Mouse (Mus musculus) liver, embryonic 14.5 days (tissue): Measurements from ENCODE around the gene Krt73. TPM values are rescaled to one million over a fixed set of nuclear protein-coding genes. Genes with fewer than 3 reads are reported as not detected.

ENCODE experiments used
- ATAC-seq: fragments of 200-750 bp; cut with Nextera tagmentation; 2 replicates; pipeline ENCODE4 v1.8.0; 2017; ENCODE audit warnings: moderate number of reproducible peaks, mild to moderate bottlenecking, moderate library complexity; ENCODE audit not compliant: insufficient read depth
- DNase-seq, 3 experiments: peaks; one replicate each; pipeline ENCODE4 v3.0.0-alpha.2; 2012 to 2013; ENCODE audit warnings: low read depth in 3 of 3, low spot score in 3 of 3
- H3K27ac ChIP-seq: fragments of 300-500 bp; sonication (generic); 2 replicates; pipeline ENCODE4 v1.5.1; 2014; ENCODE audit warnings: moderate library complexity, mild to moderate bottlenecking, control low read depth, inconsistent platforms
- H3K27me3 ChIP-seq: fragments of 300-500 bp; sonication (generic); 2 replicates; pipeline ENCODE4 v1.6.1; 2014; ENCODE audit warnings: mild to moderate bottlenecking, low read length, moderate library complexity; ENCODE audit not compliant: control insufficient read depth, insufficient read depth
- H3K36me3 ChIP-seq: fragments of 300-500 bp; sonication (generic); replicated peaks from 2 replicates; pipeline ENCODE4 v1.6.1; 2014; ENCODE audit warnings: low read depth; ENCODE audit not compliant: control insufficient read depth, insufficient read depth
- H3K4me1 ChIP-seq, 2 experiments: fragments of 200-500 bp in 1 of 2; fragments of 300-500 bp in 1 of 2; sonication (generic) in 1 of 2; replicated peaks; 2 replicates each; pipeline ENCODE4 v1.6.1; 2012 to 2014; ENCODE audit warnings: antibody characterized with exemption in 1 of 2, inconsistent platforms in 1 of 2, low read length in 1 of 2; ENCODE audit not compliant: control insufficient read depth in 2 of 2, insufficient read depth in 2 of 2
- H3K4me2 ChIP-seq: fragments of 300-500 bp; sonication (generic); 2 replicates; pipeline ENCODE4 v1.6.1; 2014; ENCODE audit warnings: low read depth, mild to moderate bottlenecking, control low read depth, moderate library complexity
- H3K4me3 ChIP-seq, 2 experiments: fragments of 200-500 bp in 1 of 2; fragments of 300-500 bp in 1 of 2; sonication (generic) in 1 of 2; 2 replicates each; pipeline ENCODE4 v1.5.1; 2012 to 2014; ENCODE audit warnings: low read depth in 2 of 2, low read length in 2 of 2, mild to moderate bottlenecking in 2 of 2, control low read depth in 1 of 2, inconsistent platforms in 1 of 2, moderate library complexity in 1 of 2; ENCODE audit not compliant: insufficient read depth in 1 of 2
- H3K9ac ChIP-seq: fragments of 300-500 bp; sonication (generic); replicated peaks from 2 replicates; pipeline ENCODE4 v1.6.1; 2014; ENCODE audit warnings: mild to moderate bottlenecking, control low read depth, moderate library complexity
- H3K9me3 ChIP-seq: fragments of 300-500 bp; sonication (generic); 2 replicates; pipeline ENCODE4 v1.6.1; 2016; ENCODE audit warnings: low read length, mixed read lengths; ENCODE audit not compliant: control insufficient read depth
- CTCF ChIP-seq: IDR thresholded peaks from 2 replicates; pipeline ENCODE4 v1.5.1; 2016; ENCODE audit warnings: antibody characterized with exemption, low read depth, control low read depth
- EP300 ChIP-seq: IDR thresholded peaks from 2 replicates; pipeline ENCODE4 v1.6.1; 2016; ENCODE audit warnings: antibody characterized with exemption, low read depth
- WGBS: fragments of 180-500 bp; shearing (Covaris S2); extraction: QIAGEN DNeasy Blood & Tissue Kit; methylation state at CpG from one replicate; pipeline ENCODE4 v1.1.7; 2014; ENCODE audit not compliant: insufficient replicate concordance; 5-methylcytosine and 5-hydroxymethylcytosine counted together
- polyA plus RNA-seq, 2 experiments: library from polyadenylated mRNA; depleted of rRNA in 1 of 2; stranded (reverse) in 1 of 2; unstranded in 1 of 2; fragments of >200 nt; fragmentation: Nextera tagmentation in 1 of 2; extraction: Ambion mirVana in 1 of 2; gene quantifications; 2 replicates each; pipeline versions ENCODE4 v1.2.1 to v1.2.3; 2012 to 2014

Gene Krt73
- polyA plus RNA-seq, 2 experiments = not detected

DNA sequence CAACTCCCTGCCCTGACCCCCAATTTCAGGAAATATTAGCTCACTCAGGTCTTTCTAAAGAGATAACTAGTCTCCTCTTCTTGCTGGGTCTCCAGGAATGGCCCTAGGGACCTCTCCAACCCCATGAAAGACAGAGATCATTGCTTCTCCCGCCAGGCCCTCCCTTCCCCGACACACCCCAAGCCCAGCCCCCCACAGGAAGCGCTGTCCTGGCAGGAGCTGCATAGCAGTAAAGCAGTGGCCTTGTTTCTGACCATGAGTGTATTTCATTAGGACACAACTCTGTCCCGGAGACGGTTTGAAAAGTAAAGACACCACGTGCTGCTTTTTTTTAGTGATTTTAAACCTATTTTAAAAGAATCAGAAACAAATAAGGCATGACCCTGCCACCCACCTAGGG, 31.0 kb upstream of the Krt73 start:
- WGBS = 33% methylated on average over 6 of the region's 6 CpGs
- ATAC-seq = no peak

DNA sequence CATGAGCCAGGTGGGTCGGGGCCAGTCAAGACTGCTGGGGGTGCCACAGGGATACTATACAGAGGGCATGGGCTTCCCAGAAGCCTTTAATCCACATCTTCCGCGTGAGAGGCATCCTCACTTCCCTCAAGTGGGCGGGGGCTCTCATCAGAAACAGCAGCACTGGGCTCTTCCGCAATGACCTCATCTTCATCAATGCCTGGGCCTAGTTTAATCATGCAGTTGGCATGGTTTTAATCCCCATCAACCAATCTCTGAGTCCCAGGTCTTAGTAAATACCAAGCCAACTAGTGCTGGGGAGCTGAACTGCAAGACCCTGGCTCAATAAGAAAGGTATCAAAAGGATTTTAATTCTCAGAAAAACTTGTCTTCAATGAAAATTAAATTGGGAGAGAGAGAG, 27.3 kb upstream of the Krt73 start:
- H3K27me3 ChIP-seq = no peaks in the 10 kb centered on the region
- TF ChIP-seq CTCF = no peak
- TF ChIP-seq EP300 = no peak
- DNase-seq (no peak), ATAC-seq (no peak)
- WGBS = 51% methylated on average over 5 of the region's 5 CpGs
- H3K4me3 ChIP-seq = no peak overlapping the region
- H3K4me2 ChIP-seq = no peak overlapping the region
- H3K27ac ChIP-seq = no peak overlapping the region
- no peak overlapping the region for H3K9ac ChIP-seq
- H3K9me3 ChIP-seq = no peaks in the 10 kb centered on the region
- no peaks in the 10 kb centered on the region for H3K36me3 ChIP-seq
- H3K4me1 ChIP-seq = no peaks in the 10 kb centered on the region

More for the DNA sequence above, 31.0 kb upstream of the Krt73 start:
- Histone ChIP-seq H3K4me3 (no peak overlapping the region), H3K9ac (no peak overlapping the region), H3K9me3 (no peaks in the 10 kb centered on the region), H3K27me3 (no peaks in the 10 kb centered on the region), H3K27ac (no peak overlapping the region), H3K4me2 (no peak overlapping the region), H3K36me3 (no peaks in the 10 kb centered on the region), H3K4me1 (no peaks in the 10 kb centered on the region)
- TF ChIP-seq EP300 (no peak), CTCF (no peak)
- no peak for DNase-seq

DNA sequence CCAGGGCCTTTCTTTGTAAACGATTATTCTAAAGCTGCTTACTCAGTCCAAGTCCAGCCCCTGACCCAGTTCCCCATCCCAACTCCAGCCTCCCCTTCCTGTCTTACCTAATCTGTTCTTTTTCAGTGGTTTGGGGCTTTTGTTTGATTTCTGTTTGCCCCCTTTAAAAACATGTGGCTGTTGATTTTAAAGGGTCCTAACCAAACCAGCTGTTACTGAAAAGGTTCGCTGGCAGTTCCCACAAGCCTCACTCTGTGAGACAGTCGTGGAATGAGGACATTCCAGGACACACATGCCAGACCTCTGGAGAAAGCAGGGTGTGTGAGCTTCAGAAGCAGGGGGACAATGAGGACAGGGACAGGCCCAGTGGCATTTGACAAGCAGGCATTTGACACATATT, 19.6 kb upstream of the Krt73 start:
- Histone ChIP-seq H3K4me2 (no peak overlapping the region), H3K4me3 (no peak overlapping the region), H3K4me1 (no peaks in the 10 kb centered on the region), H3K9me3 (no peaks in the 10 kb centered on the region), H3K27ac (no peak overlapping the region), H3K27me3 (no peaks in the 10 kb centered on the region), H3K9ac (no peak overlapping the region), H3K36me3 (no peaks in the 10 kb centered on the region)
- WGBS = 13% methylated on average over 3 of the region's 3 CpGs
- ATAC-seq (no peak), DNase-seq (no peak)
- TF ChIP-seq EP300 = no peak

DNA sequence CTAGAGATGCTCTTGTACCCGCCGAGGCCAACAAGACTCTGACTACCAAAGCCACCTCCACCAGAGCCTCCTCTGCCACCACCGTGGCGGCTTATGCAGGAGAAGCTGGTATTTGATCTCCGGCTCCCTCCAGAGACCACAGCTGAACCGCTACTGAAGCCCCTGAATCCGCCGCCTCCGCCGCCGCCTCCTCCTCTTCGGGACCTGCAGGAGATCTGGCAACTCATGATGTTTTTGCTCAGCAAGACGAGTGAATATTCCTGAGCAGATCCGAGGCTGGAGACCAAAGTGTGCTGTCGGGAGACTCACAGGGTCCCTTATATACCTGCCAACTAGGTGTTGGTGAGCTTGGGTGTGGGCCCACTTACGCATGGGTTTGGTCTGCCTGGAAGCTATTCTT, 15.7 kb upstream of the Krt73 start, which contains the start of gene Krt2:
Gene Krt2, minus strand, starts transcription at position 295 of the 400 bp plus-strand sequence.
- 59% methylated on average over 16 of the region's 16 CpGs for WGBS

DNA sequence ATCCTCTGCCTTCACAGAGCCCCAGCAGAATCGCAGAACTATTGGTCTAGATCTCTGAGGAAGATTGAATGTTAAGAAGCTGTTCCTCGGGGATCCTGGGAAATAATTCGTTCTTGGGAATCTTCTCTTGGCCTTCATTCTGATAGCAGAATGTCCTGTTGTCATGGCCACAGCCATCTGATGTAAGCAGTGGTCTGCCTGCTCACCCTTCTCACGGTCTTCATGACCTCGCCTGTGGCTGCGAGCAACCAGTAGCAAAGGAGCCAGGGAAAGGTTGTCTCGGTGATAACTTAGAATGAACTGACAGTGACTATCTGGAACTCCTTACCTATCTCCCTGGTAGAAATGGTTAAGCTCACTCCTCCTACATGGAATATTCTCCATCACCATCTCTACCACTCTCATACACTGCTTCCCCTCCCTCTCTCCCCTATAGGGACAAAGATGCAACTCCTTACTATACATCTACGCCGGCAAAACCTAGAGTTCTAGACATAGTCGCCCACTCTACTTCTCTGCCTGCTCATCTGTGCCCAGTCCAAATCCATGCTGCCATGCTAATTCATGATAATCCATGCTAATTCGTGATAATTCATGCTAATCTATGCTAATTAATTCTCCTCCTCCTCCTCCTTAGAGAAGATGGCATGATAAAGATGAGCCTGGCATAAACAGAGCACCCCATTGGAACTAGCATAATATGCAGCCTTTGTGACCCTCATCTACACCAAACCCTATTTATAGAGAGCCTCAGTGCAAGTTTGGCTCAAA, 1.1 kb upstream of the Krt73 start:
- no peak for ATAC-seq
- 56% methylated on average over 11 of the region's 11 CpGs for WGBS
- no peak overlapping the region for H3K27ac ChIP-seq
- no peaks in the 10 kb centered on the region for H3K9me3 ChIP-seq
- H3K27me3 ChIP-seq = no peaks in the 10 kb centered on the region
- TF ChIP-seq EP300 (no peak), CTCF (no peak)
- H3K4me2 ChIP-seq = no peak overlapping the region
- no peak overlapping the region for H3K9ac ChIP-seq
- no peak overlapping the region for H3K4me3 ChIP-seq
- H3K4me1 ChIP-seq = no peaks in the 10 kb centered on the region
- H3K36me3 ChIP-seq = no peaks in the 10 kb centered on the region
- DNase-seq = no peak

More for the DNA sequence above, 15.7 kb upstream of the Krt73 start, which contains the start of gene Krt2:
- no peak for DNase-seq
- Histone ChIP-seq H3K36me3 (no peaks in the 10 kb centered on the region), H3K4me2 (no peak within 1 kb of the TSS), H3K9me3 (no peaks in the 10 kb centered on the region), H3K9ac (no peak within 1 kb of the TSS), H3K4me3 (no peak within 1 kb of the TSS), H3K27ac (no peak within 1 kb of the TSS), H3K4me1 (no peaks in the 10 kb centered on the region), H3K27me3 (no peaks in the 10 kb centered on the region)
- TF ChIP-seq EP300 (no peak), CTCF (no peak)
- ATAC-seq = no peak
